ENCODE assay signal across 9 mouse cellular contexts in genomic region chr1:97768089-97768488, GRCm38 (mm10). TPM values are rescaled to one million over a fixed set of nuclear protein-coding genes. Genes with fewer than 3 reads are reported as not detected.
DNase-seq lines count a peak whose midpoint lies in the region; ATAC-seq and TF ChIP-seq lines count a peak whose summit lies in the region.
"Had no signal": no experiment of that assay in that cellular context is flagged by ENCODE, and none has a peak within 500 bp of the region (broad histone marks: within the 10 kb centered on the region; RNA-seq: fewer than 3 reads in every experiment).

No protein-coding gene starts in this region.

- 77% methylated on average over 2 of the region's 2 CpGs for WGBS in embryonic facial prominence, embryonic 13.5 days

- no peaks in the 10 kb centered on the region for H3K9me3 ChIP-seq in embryonic facial prominence, embryonic 13.5 days

- H3K4me2 ChIP-seq in embryonic facial prominence, embryonic 13.5 days = peak overlapping the region; percentile 68

- no peaks in the 10 kb centered on the region for H3K27me3 ChIP-seq in embryonic facial prominence, embryonic 13.5 days

- H3K4me3 ChIP-seq in layer of hippocampus, adult 2 months = peak overlapping the region; percentile 99; the same call in 1 of the 2 replicates
- H3K4me3 ChIP-seq in embryonic facial prominence, embryonic 13.5 days = peak overlapping the region; percentile 7; the same call in 1 of the 2 replicates

- ATAC-seq in embryonic facial prominence, embryonic 13.5 days (ENCODE audit: insufficient number of reproducible peaks, insufficient read depth, low FRiP score, low TSS enrichment, low read depth) = no peak

- H3K27ac ChIP-seq in layer of hippocampus, adult 2 months = no peak overlapping the region
- no peak overlapping the region for H3K27ac ChIP-seq in embryonic facial prominence, embryonic 13.5 days

- DNase-seq in layer of hippocampus, adult 2 months (ENCODE audit: low spot score in 2 of 2) = no peak
- no peak for DNase-seq in layer of hippocampus, postnatal 36 days
- peak; percentile 48 for DNase-seq in induced T-regulatory cell, adult 2 months (ENCODE audit: low read depth)
- peak; percentile 22 for DNase-seq in naive thymus-derived CD4-positive, alpha-beta T cell, adult 2 months (ENCODE audit: low read depth)
- DNase-seq in frontal cortex, postnatal 10 days (ENCODE audit: low spot score in 2 of 2) = no peak
- DNase-seq in left cerebral cortex, adult 9 months (ENCODE audit: low spot score in 2 of 2) = no peak
- no peak for DNase-seq in yolk sac, embryonic 10.5 days (ENCODE audit: low spot score)
- DNase-seq: layer of hippocampus, adult 9-11 months had no signal

- peaks cover 15% of the 10 kb centered on the region for H3K4me1 ChIP-seq in embryonic facial prominence, embryonic 13.5 days

- no peak for TF ChIP-seq CTCF in layer of hippocampus, adult 2 months (conservative IDR thresholded peaks at IDR 0.05)

- no peak overlapping the region for H3K9ac ChIP-seq in embryonic facial prominence, embryonic 13.5 days

- H3K36me3 ChIP-seq in embryonic facial prominence, embryonic 13.5 days = no peaks in the 10 kb centered on the region

RNA-seq across cellular contexts. Expression of gene Gin1, which starts 1.9 kb away (rescaled TPM):
- total RNA-seq in layer of hippocampus, adult 2 months (2021) = 10 to 100 TPM; 11.3 to 11.4 TPM
- total RNA-seq in layer of hippocampus, postnatal 36 days (2021) = 10 to 100 TPM; 10.7 to 13.6 TPM
- 18.9 and 19.7 TPM in 2 replicates for polyA plus RNA-seq in embryonic facial prominence, embryonic 13.5 days (2015; fragmentation: Nextera tagmentation; extraction: Ambion mirVana)

RNA-seq across cellular contexts. Expression of gene Ppip5k2, which starts 2.1 kb away (rescaled TPM):
- 10 to 100 TPM; 19.3 to 20.8 TPM for total RNA-seq in layer of hippocampus, adult 2 months (2021)
- total RNA-seq in layer of hippocampus, postnatal 36 days (2021) = 10 to 100 TPM; 18.7 to 19.9 TPM
- 32.2 and 35.8 TPM in 2 replicates for polyA plus RNA-seq in embryonic facial prominence, embryonic 13.5 days (2015; fragmentation: Nextera tagmentation; extraction: Ambion mirVana)

Comparison
In these comparisons a context has a peak if more than half of its experiments do, and no peak if none do; other contexts are left out.
1. DNase-seq: peak in induced T-regulatory cell, adult 2 months (single experiment) and naive thymus-derived CD4-positive, alpha-beta T cell, adult 2 months (single experiment); none in layer of hippocampus, adult 2 months (0 of 2), layer of hippocampus, postnatal 36 days (0 of 2), frontal cortex, postnatal 10 days (0 of 2), left cerebral cortex, adult 9 months (0 of 2) and yolk sac, embryonic 10.5 days (single experiment).